Mouse (Mus musculus) hindbrain, embryonic 16.5 days (tissue): ENCODE measurements around the gene Rps18. TPM values are rescaled to one million over a fixed set of nuclear protein-coding genes. Genes with fewer than 3 reads are reported as not detected.
"Not testable (repeated sequence)": the region's sequence is repeated elsewhere in the genome, so short reads cannot be mapped to it uniquely, and the experiment has no call there.

ENCODE experiments used
- ATAC-seq: fragments of 200-750 bp; cut with Nextera tagmentation; 2 replicates; pipeline ENCODE4 v1.8.0; 2017; ENCODE audit warnings: moderate TSS enrichment, moderate library complexity
- H3K27ac ChIP-seq: fragments of 300-500 bp; sonication (generic); 2 replicates; pipeline ENCODE4 v1.5.1; 2014; ENCODE audit warnings: low read depth, mild to moderate bottlenecking, control low read depth, low read length, moderate library complexity
- H3K27me3 ChIP-seq: fragments of 300-500 bp; sonication (generic); replicated peaks from 2 replicates; pipeline ENCODE4 v1.6.1; 2014; ENCODE audit warnings: low read length; ENCODE audit not compliant: control insufficient read depth, insufficient read depth
- H3K36me3 ChIP-seq: fragments of 300-500 bp; sonication (generic); 2 replicates; pipeline ENCODE4 v1.6.1; 2014; ENCODE audit warnings: mild to moderate bottlenecking, low read length, moderate library complexity, mixed read lengths; ENCODE audit not compliant: control insufficient read depth, insufficient read depth
- H3K4me1 ChIP-seq: fragments of 300-500 bp; sonication (generic); 2 replicates; pipeline ENCODE4 v1.6.1; 2014; ENCODE audit warnings: low read depth, low read length; ENCODE audit not compliant: control insufficient read depth, insufficient read depth
- H3K4me2 ChIP-seq: fragments of 300-500 bp; sonication (generic); 2 replicates; pipeline ENCODE4 v1.6.1; 2014; ENCODE audit warnings: mild to moderate bottlenecking, low read length, control low read depth, moderate library complexity
- H3K4me3 ChIP-seq: fragments of 300-500 bp; sonication (generic); 2 replicates; pipeline ENCODE4 v1.5.1; 2014; ENCODE audit warnings: mild to moderate bottlenecking, low read length, control low read depth, moderate library complexity
- H3K9ac ChIP-seq: fragments of 300-500 bp; sonication (generic); 2 replicates; pipeline ENCODE4 v1.6.1; 2014; ENCODE audit warnings: low read depth, mild to moderate bottlenecking, control low read depth, low read length, moderate library complexity
- H3K9me3 ChIP-seq: fragments of 300-500 bp; sonication (generic); 2 replicates; pipeline ENCODE4 v1.6.1; 2014; ENCODE audit warnings: mild to moderate bottlenecking, low read length, moderate library complexity; ENCODE audit not compliant: control insufficient read depth
- WGBS: fragments of 180-500 bp; shearing (Covaris S2); extraction: QIAGEN DNeasy Blood & Tissue Kit; methylation state at CpG from one replicate; pipeline ENCODE4 v1.1.7; 2014; 5-methylcytosine and 5-hydroxymethylcytosine counted together
- polyA plus RNA-seq: library from polyadenylated mRNA; unstranded; fragments of >200 nt; fragmentation: Nextera tagmentation; extraction: Ambion mirVana; gene quantifications from 2 replicates; pipeline ENCODE4 v1.2.1, GENCODE M21; 2015

Gene Rps18
- polyA plus RNA-seq, 1 experiment from 2014 or later, result 697 TPM

- no peaks in the 10 kb centered on the region for H3K36me3 ChIP-seq
- no peaks in the 10 kb centered on the region for H3K4me1 ChIP-seq
- H3K9me3 ChIP-seq, result no peaks in the 10 kb centered on the region
- no peak overlapping the region for H3K4me3 ChIP-seq
- H3K27ac ChIP-seq, result no peak overlapping the region
- WGBS, result 34% methylated on average over 10 of the region's 10 CpGs
- no peak overlapping the region for H3K9ac ChIP-seq
- no peaks in the 10 kb centered on the region for H3K27me3 ChIP-seq
- ATAC-seq, result peak; percentile 52; the same call in 1 of the 2 replicates
- H3K4me2 ChIP-seq, result no peak overlapping the region
Observed at GRCm38 (mm10) chr17:33991788-33992664, 36.2 kb upstream of the Rps18 start.

- not testable (repeated sequence) for H3K36me3 ChIP-seq, H3K9me3 ChIP-seq, H3K4me1 ChIP-seq, H3K27ac ChIP-seq, ATAC-seq, H3K9ac ChIP-seq
- peak overlapping the region; percentile 53 for H3K4me3 ChIP-seq
- 8% methylated on average over 8 of the region's 8 CpGs for WGBS
- H3K27me3 ChIP-seq, result peaks cover 24% of the 10 kb centered on the region
- peak overlapping the region; percentile 59 for H3K4me2 ChIP-seq
Observed at GRCm38 (mm10) chr17:33982136-33982535, 26.3 kb upstream of the Rps18 start.

- peak; percentile 97 for ATAC-seq
- Histone ChIP-seq H3K4me2 (peak overlapping the region; percentile 59), H3K27ac (peak overlapping the region; percentile 91), H3K9ac (peak overlapping the region; percentile 72), H3K27me3 (peaks cover 31% of the 10 kb centered on the region), H3K4me3 (peak overlapping the region; percentile 53)
- H3K36me3 ChIP-seq, H3K4me1 ChIP-seq, H3K9me3 ChIP-seq: not testable (repeated sequence)
- 1% methylated on average over 27 of the region's 27 CpGs for WGBS
Observed at GRCm38 (mm10) chr17:33981192-33981909, 25.6 kb upstream of the Rps18 start.

GRCm38 (mm10) chr17:33980181-33981035, 24.6 kb upstream of the Rps18 start:
- Histone ChIP-seq H3K4me1 (peaks cover 3% of the 10 kb centered on the region), H3K36me3 (no peaks in the 10 kb centered on the region), H3K9ac (no peak overlapping the region), H3K4me3 (no peak overlapping the region), H3K4me2 (peak overlapping the region; percentile 11; the same call in 1 of the 2 replicates), H3K27me3 (peaks cover 34% of the 10 kb centered on the region), H3K27ac (peak overlapping the region; percentile 13; the same call in 1 of the 2 replicates), H3K9me3 (no peaks in the 10 kb centered on the region)
- 75% methylated on average over 19 of the region's 19 CpGs for WGBS
- 0 out of 2 replicates have a peak, but pooled peaks have one; percentile 4 for ATAC-seq

GRCm38 (mm10) chr17:33979512-33980050, 23.8 kb upstream of the Rps18 start:
- 80% methylated on average over 6 of the region's 6 CpGs for WGBS
- Histone ChIP-seq H3K27me3 (peaks cover 34% of the 10 kb centered on the region), H3K9me3 (no peaks in the 10 kb centered on the region), H3K36me3 (no peaks in the 10 kb centered on the region), H3K4me3 (no peak overlapping the region), H3K9ac (no peak overlapping the region), H3K4me1 (peaks cover 3% of the 10 kb centered on the region), H3K4me2 (no peak overlapping the region), H3K27ac (no peak overlapping the region)
- ATAC-seq, result no peak

- peaks cover 3% of the 10 kb centered on the region for H3K4me1 ChIP-seq
- H3K36me3 ChIP-seq, result no peaks in the 10 kb centered on the region
- H3K27me3 ChIP-seq, result peaks cover 34% of the 10 kb centered on the region
- H3K27ac ChIP-seq, result no peak overlapping the region
- no peaks in the 10 kb centered on the region for H3K9me3 ChIP-seq
- peak overlapping the region; percentile 67 for H3K4me2 ChIP-seq
- under 1% methylated on average over 17 of the region's 17 CpGs for WGBS
- peak overlapping the region; percentile 55 for H3K9ac ChIP-seq
- ATAC-seq, result no peak; the same call in 1 of the 2 replicates
- H3K4me3 ChIP-seq, result peak overlapping the region; percentile 41
Observed at GRCm38 (mm10) chr17:33978631-33979031, 22.8 kb upstream of the Rps18 start.

GRCm38 (mm10) chr17:33977861-33978557, 22.2 kb upstream of the Rps18 start:
- H3K4me2 ChIP-seq, result peak overlapping the region; percentile 67
- no peak overlapping the region for H3K27ac ChIP-seq
- peaks cover 3% of the 10 kb centered on the region for H3K4me1 ChIP-seq
- no peaks in the 10 kb centered on the region for H3K9me3 ChIP-seq
- H3K27me3 ChIP-seq, result peaks cover 34% of the 10 kb centered on the region
- 2% methylated on average over 57 of the region's 57 CpGs for WGBS
- peak overlapping the region; percentile 55 for H3K9ac ChIP-seq
- no peaks in the 10 kb centered on the region for H3K36me3 ChIP-seq
- no peak for ATAC-seq
- H3K4me3 ChIP-seq, result peak overlapping the region; percentile 41

GRCm38 (mm10) chr17:33973572-33973971, 17.8 kb upstream of the Rps18 start:
- WGBS, result 68% methylated on average over 3 of the region's 3 CpGs
- Histone ChIP-seq H3K4me3 (no peak overlapping the region), H3K4me1 (no peaks in the 10 kb centered on the region; the same call in 1 of the 2 replicates), H3K9ac (no peak overlapping the region), H3K27ac (no peak overlapping the region), H3K9me3 (no peaks in the 10 kb centered on the region), H3K36me3 (no peaks in the 10 kb centered on the region), H3K4me2 (no peak overlapping the region), H3K27me3 (peaks cover 22% of the 10 kb centered on the region)
- no peak for ATAC-seq
